Mouse (Mus musculus) embryonic facial prominence, embryonic 11.5 days (tissue): ENCODE measurements at regions not wholly inside any gene's neighbourhood (a gene's known extent, or its start where the extent isn't known, plus 50 kb on each side); places are given as distances from the start of the nearest gene placed in this dataset.

Source experiments
- ATAC-seq: fragments of 200-750 bp; cut with Nextera tagmentation; replicated peaks from 2 replicates; pipeline ENCODE4 v1.8.0; 2017; ENCODE audit warnings: low read depth; ENCODE audit not compliant: insufficient number of reproducible peaks, low FRiP score, low TSS enrichment
- DNase-seq: peaks from one replicate; pipeline ENCODE4 v3.0.0-alpha.2; 2015; ENCODE audit warnings: low spot score
- H3K27ac ChIP-seq: fragments of 300-500 bp; sonication (generic); replicated peaks from 2 replicates; pipeline ENCODE4 v1.5.1; 2014; ENCODE audit warnings: mild to moderate bottlenecking, low read depth, low read length, control low read depth
- H3K27me3 ChIP-seq: fragments of 300-500 bp; sonication (generic); 2 replicates; pipeline ENCODE4 v1.6.1; 2014; ENCODE audit warnings: mild to moderate bottlenecking, low read length, moderate library complexity, mixed read lengths; ENCODE audit not compliant: control insufficient read depth, insufficient read depth
- H3K36me3 ChIP-seq: fragments of 300-500 bp; sonication (generic); replicated peaks from 2 replicates; pipeline ENCODE4 v1.6.1; 2014; ENCODE audit warnings: low read depth, mild to moderate bottlenecking, low read length, moderate library complexity, mixed read lengths; ENCODE audit not compliant: control insufficient read depth, insufficient read depth
- H3K4me1 ChIP-seq: fragments of 300-500 bp; sonication (generic); 2 replicates; pipeline ENCODE4 v1.6.1; 2014; ENCODE audit warnings: low read length, mixed read lengths; ENCODE audit not compliant: control insufficient read depth, insufficient read depth
- H3K4me2 ChIP-seq: fragments of 300-500 bp; sonication (generic); 2 replicates; pipeline ENCODE4 v1.6.1; 2014; ENCODE audit warnings: low read depth, mild to moderate bottlenecking, control low read depth, low read length, moderate library complexity
- H3K4me3 ChIP-seq: fragments of 300-500 bp; sonication (generic); 2 replicates; pipeline ENCODE4 v1.5.1; 2014; ENCODE audit warnings: low read depth, low read length, control low read depth
- H3K9ac ChIP-seq: fragments of 300-500 bp; sonication (generic); replicated peaks from 2 replicates; pipeline ENCODE4 v1.6.1; 2014; ENCODE audit warnings: mild to moderate bottlenecking, control low read depth, low read length
- H3K9me3 ChIP-seq: fragments of 300-500 bp; sonication (generic); replicated peaks from 2 replicates; pipeline ENCODE4 v1.6.1; 2016; ENCODE audit warnings: mild to moderate bottlenecking, low read length, inconsistent platforms, mixed read lengths; ENCODE audit not compliant: control insufficient read depth
- WGBS: fragments of 180-500 bp; shearing (Covaris S2); extraction: QIAGEN DNeasy Blood & Tissue Kit; methylation state at CpG from one replicate; pipeline ENCODE4 v1.1.7; 2014; 5-methylcytosine and 5-hydroxymethylcytosine counted together

DNA sequence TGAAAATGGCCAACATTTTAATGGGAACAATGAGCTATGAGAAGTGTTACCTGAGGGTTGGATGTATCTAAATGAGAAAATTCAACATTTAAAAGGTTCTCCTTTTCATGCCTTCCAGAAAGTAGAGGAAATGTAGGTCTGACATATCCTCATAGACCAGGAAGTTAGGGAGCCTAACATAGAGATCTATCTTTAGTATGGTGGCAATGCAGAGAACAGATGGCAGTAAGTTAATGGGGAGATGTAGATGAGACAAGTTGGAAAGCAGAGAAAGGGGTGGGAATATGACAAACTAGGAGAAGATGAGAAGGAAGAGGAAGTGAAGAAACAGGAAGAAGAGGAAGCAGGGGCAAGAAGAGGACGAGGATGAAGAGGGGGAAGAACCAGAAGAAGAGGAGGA lies 507.9 kb upstream of the Nudt12 start:
- ATAC-seq (no peak), DNase-seq (no peak)
- no peak overlapping the region for H3K4me3 ChIP-seq
- no peaks in the 10 kb centered on the region for H3K4me1 ChIP-seq
- H3K4me2 ChIP-seq = no peak overlapping the region
- H3K9me3 ChIP-seq = no peaks in the 10 kb centered on the region
- 77% methylated on average over 1 of the region's 1 CpGs for WGBS
- no peaks in the 10 kb centered on the region for H3K36me3 ChIP-seq
- no peaks in the 10 kb centered on the region for H3K27me3 ChIP-seq
- no peak overlapping the region for H3K27ac ChIP-seq
- H3K9ac ChIP-seq = no peak overlapping the region

DNA sequence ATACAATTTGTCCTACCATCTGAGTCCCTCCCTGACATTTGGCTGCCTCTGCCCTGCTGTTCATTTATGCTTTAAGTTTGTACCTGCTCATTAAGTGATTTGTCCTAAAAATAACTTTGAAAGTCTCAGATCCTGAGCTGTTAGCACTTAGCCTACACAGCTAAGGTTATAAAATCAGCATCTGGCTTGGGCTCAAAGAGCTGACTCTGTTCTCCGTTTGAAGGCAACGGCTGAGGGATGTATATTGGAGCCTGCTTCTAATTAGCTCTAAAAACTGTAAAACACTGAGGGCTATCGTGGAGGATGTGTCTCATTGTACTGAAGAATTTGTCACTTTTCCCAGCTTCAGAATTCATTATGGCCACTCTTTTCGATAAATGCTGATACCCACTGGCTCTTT lies 475.2 kb upstream of the Nudt12 start:
- ATAC-seq = no peak

More for the DNA sequence above, 475.2 kb upstream of the Nudt12 start:
- Histone ChIP-seq H3K36me3 (no peaks in the 10 kb centered on the region), H3K27me3 (no peaks in the 10 kb centered on the region), H3K9ac (no peak overlapping the region), H3K9me3 (no peaks in the 10 kb centered on the region), H3K4me2 (no peak overlapping the region), H3K4me1 (no peaks in the 10 kb centered on the region), H3K27ac (no peak overlapping the region), H3K4me3 (no peak overlapping the region)
- 40% methylated on average over 4 of the region's 4 CpGs for WGBS
- peak; percentile 22 for DNase-seq
